Mouse (Mus musculus): ENCODE data around the gene Cmtm3.
A peak's percentile ranks its signal among the peaks of the same experiment; 100 is the strongest.
"Not testable (repeated sequence)": the region's sequence is repeated elsewhere in the genome, so short reads cannot be mapped to it uniquely, and the experiment has no call there.

Gene Cmtm3

GRCm38 (mm10) chr8:104339229-104339982, at the start of gene Cmtm3:
Gene Cmtm3 (plus strand): TSS chr8:104339410.
- no peak for DNase-seq (ENCODE audit: low spot score in 2 of 2)

GRCm38 (mm10) chr8:104293081-104293480, 46.1 kb upstream of the Cmtm3 start, which contains the start of gene Cmtm2a:
Gene Cmtm2a (minus strand): TSS chr8:104293181.
- DNase-seq (ENCODE audit: low spot score in 2 of 2): not testable (repeated sequence)

GRCm38 (mm10) chr8:104294396-104294795, 44.8 kb upstream of the Cmtm3 start:
- no peak for DNase-seq (ENCODE audit: low spot score in 2 of 2)

GRCm38 (mm10) chr8:104301577-104301976, 37.6 kb upstream of the Cmtm3 start:
- peak in 1 of 2 experiments; percentile 21 for DNase-seq (ENCODE audit: low spot score in 2 of 2)

GRCm38 (mm10) chr8:104302536-104302935, 36.7 kb upstream of the Cmtm3 start:
- not testable (repeated sequence) for DNase-seq (ENCODE audit: low spot score in 2 of 2)

GRCm38 (mm10) chr8:104304962-104305361, 34.2 kb upstream of the Cmtm3 start:
- DNase-seq (ENCODE audit: low spot score in 2 of 2): no peak

- DNase-seq (ENCODE audit: low spot score in 2 of 2): not testable (repeated sequence)
These were observed 30.9 kb upstream of the Cmtm3 start for GRCm38 (mm10) chr8:104308341-104308740.

GRCm38 (mm10) chr8:104309441-104310155, 29.6 kb upstream of the Cmtm3 start, which contains the start of the genes Gm45711 and Cmtm1:
Gene Gm45711 (minus strand): TSS chr8:104310081.
Gene Cmtm1 (minus strand): TSS chr8:104310145.
- DNase-seq (ENCODE audit: low spot score in 2 of 2): peak in 1 of 2 experiments; percentile 68

GRCm38 (mm10) chr8:104312023-104312422, 27.2 kb upstream of the Cmtm3 start:
- DNase-seq (ENCODE audit: low spot score in 2 of 2): not testable (repeated sequence)

- DNase-seq (ENCODE audit: low spot score in 2 of 2): peak in 1 of 2 experiments; percentile 8
These were observed 25.9 kb upstream of the Cmtm3 start for GRCm38 (mm10) chr8:104313311-104313710.

- DNase-seq (ENCODE audit: low spot score in 2 of 2): not testable (repeated sequence)
These were observed 17.9 kb upstream of the Cmtm3 start, which contains the start of gene Gm11020 for GRCm38 (mm10) chr8:104321267-104321666. Gene Gm11020 (plus strand): TSS chr8:104321567.

- DNase-seq (ENCODE audit: low spot score in 2 of 2): not testable (repeated sequence)
These were observed 17.3 kb upstream of the Cmtm3 start, which contains the start of gene Cmtm2b for GRCm38 (mm10) chr8:104321930-104322329. Gene Cmtm2b (plus strand): TSS chr8:104322230.

GRCm38 (mm10) chr8:104332665-104333631, 6.3 kb upstream of the Cmtm3 start:
- DNase-seq (ENCODE audit: low spot score in 2 of 2): no peak

- no peak for DNase-seq (ENCODE audit: low spot score in 2 of 2)
These were observed 5.4 kb upstream of the Cmtm3 start for GRCm38 (mm10) chr8:104333786-104334185.

- no peak for DNase-seq (ENCODE audit: low spot score in 2 of 2)
These were observed 5.0 kb upstream of the Cmtm3 start for GRCm38 (mm10) chr8:104334196-104334595.

- DNase-seq (ENCODE audit: low spot score in 2 of 2): no peak
These were observed 2.4 kb upstream of the Cmtm3 start for GRCm38 (mm10) chr8:104336806-104337205.

GRCm38 (mm10) chr8:104337890-104338289, 1.3 kb upstream of the Cmtm3 start:
- no peak for DNase-seq (ENCODE audit: low spot score in 2 of 2)

- DNase-seq (ENCODE audit: low spot score in 2 of 2): no peak
These were observed 698 bp downstream of the Cmtm3 start for GRCm38 (mm10) chr8:104339983-104340232.

- DNase-seq (ENCODE audit: low spot score in 2 of 2): peak; percentile 48 to 76
These were observed 1.3 kb downstream of the Cmtm3 start for GRCm38 (mm10) chr8:104340233-104341105.

GRCm38 (mm10) chr8:104341106-104341561, 1.9 kb downstream of the Cmtm3 start:
- peak; percentile 30 to 58 for DNase-seq (ENCODE audit: low spot score in 2 of 2)
